Mouse (Mus musculus) telencephalon, adult 2 months (tissue): ENCODE measurements around the gene Erap1.
"Not testable (repeated sequence)": the region's sequence is repeated elsewhere in the genome, so short reads cannot be mapped to it uniquely, and the experiment has no call there.

Experiments
- DNase-seq: peaks from one replicate; pipeline ENCODE4 v3.0.0-alpha.2; 2011; ENCODE audit warnings: low read depth, low spot score

Gene Erap1

DNA sequence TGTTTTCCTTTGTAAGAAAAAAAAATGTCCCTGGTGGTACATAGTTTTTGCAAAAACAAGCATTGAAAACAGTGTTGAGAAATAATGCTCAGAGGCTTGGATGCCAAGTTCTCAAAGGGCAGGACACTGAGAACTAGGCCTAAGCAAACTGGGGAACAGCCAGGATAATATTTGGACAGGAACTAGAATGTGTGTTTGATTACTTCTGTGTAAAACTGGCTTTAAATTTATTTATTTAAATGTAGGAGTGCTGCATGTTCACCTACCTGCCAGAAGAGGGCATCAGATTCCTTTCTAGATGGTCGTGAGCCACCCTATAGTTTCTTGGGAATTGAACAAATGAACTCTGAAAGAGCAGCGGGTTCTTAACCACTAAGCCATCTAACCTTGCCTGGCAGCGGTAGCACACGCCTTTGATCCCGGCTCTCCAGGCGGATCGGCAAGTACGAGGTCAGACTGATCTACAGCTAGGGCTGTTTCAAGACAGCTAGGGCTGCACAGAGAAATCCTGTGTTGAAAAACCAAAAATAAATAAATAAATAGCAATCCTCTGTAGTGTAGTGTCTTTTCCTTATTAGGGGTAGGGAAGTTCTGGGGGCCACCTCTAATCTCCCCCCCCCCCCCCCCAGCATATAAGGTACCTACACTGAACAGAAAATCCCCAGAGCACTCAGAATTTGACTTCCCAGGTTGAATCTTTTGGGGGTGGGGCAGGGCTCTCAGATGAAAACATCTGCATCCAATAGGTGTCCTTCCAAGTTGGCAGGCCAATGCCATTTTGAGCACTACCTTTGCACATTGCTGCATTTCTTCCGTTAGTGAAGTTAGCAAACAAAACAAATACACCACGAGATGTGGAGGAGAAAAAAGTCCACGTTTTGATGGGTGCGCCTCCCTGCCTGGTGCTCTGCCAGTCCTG is at the start of gene Erap1:
TSS of gene Erap1 (plus strand) at position 776 of the 919 bp plus-strand sequence.
- peak; percentile 65 for DNase-seq

GRCm38 (mm10) chr13:74591401-74591821 is 48.0 kb upstream of the Erap1 start:
- not testable (repeated sequence) for DNase-seq

DNA sequence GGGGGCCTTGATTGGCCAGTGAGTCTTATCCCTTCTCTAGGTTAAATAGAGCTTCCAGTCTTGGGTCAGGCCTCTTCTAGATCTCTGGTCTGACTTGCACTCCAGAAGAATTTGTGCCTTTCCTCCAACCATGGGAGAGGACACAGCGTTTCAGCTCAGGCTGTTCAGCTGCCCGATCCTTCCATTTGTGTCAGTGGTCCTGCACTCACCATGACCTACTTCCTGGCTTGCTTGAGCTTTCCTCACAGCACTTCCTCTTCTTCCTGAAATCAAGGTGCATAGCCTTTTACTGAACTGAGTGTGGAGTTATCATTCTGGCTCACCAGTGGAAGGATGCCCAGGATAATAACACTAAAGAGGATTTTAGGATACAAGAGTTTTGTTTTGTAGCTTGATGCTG is 47.5 kb upstream of the Erap1 start:
- DNase-seq = not testable (repeated sequence)

DNA sequence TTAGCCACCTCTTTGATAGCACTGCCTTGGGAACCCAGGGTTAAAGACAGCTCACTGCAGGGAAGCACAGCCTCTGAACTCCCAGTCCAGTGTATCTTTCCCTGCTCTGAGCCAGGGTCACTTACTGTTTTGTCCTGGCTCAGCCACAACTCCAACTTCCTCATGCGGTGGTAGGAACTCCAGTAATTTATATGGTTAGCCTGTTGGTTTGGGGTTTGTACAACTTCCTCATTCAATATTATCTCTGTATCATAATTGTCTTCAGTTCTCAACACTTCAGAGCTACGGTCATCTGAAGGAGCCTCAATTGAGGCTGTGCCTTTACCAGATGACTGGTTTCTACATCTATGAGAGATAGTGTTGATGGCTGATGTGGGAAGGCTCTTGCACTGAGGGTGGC is 42.3 kb upstream of the Erap1 start:
- DNase-seq = not testable (repeated sequence)

DNA sequence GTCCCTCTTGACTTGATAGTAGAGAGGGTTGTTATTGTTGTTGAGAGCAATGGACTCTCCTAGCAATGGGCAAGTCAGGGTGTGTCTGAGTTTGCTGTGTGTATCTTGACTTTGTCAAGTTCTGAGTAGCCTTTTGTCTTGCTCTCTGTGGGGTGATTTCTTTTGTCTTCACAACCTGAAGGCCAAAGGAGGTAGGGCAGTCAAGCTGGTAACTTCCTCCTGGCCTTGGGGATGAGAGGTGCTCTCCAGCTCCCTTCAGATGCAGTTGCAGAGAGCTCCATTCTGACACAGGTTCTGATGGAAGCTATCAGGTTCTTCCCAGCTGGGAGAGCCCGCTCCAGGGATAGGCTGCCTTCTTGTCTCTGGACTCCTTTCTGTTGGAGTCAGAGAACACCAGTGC is 37.6 kb upstream of the Erap1 start:
- not testable (repeated sequence) for DNase-seq

- DNase-seq = peak; percentile 84
Measured at GRCm38 (mm10) chr13:74617163-74618019, 22.0 kb upstream of the Erap1 start.

DNA sequence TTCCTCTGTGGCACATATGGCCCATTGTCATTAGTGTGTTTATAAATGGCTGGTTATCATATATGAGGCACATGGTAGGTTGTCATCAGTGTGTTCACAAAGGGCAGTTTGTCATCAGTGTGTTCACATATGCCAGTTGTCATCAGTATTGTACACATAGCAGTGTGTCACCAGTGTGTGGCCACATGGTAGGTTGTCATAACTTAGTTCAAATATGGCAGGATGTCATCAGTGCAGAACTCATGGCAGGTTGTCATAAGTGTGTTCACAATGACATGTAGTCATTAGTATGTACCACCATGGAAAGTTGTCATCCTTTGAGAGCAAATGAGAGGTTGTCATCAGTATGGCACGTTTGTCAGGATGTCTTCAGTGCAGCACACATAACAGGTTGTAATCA is 7.0 kb upstream of the Erap1 start:
- no peak for DNase-seq

GRCm38 (mm10) chr13:74632857-74633256 is 6.5 kb upstream of the Erap1 start:
- no peak for DNase-seq

GRCm38 (mm10) chr13:74639712-74640522 is 549 bp downstream of the Erap1 start:
- peak; percentile 35 for DNase-seq

DNA sequence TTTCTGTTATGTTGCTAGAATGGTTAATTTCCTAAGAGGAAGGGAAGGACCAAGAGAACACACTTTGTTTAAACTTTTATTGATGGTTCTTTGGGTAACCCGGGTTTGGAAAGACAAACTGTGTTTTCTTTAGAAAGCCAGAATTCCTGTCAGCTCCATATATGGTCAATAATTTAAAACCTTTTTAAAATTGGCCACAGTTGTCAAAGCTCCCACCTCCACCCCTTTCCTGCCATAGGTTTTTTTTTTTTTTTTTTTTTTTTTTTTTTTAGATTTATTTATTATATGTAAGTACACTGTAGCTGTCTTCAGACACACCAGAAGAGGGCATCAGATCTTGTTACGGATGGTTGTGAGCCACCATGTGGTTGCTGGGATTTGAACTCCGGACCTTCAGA is 1.2 kb downstream of the Erap1 start:
- not testable (repeated sequence) for DNase-seq

DNA sequence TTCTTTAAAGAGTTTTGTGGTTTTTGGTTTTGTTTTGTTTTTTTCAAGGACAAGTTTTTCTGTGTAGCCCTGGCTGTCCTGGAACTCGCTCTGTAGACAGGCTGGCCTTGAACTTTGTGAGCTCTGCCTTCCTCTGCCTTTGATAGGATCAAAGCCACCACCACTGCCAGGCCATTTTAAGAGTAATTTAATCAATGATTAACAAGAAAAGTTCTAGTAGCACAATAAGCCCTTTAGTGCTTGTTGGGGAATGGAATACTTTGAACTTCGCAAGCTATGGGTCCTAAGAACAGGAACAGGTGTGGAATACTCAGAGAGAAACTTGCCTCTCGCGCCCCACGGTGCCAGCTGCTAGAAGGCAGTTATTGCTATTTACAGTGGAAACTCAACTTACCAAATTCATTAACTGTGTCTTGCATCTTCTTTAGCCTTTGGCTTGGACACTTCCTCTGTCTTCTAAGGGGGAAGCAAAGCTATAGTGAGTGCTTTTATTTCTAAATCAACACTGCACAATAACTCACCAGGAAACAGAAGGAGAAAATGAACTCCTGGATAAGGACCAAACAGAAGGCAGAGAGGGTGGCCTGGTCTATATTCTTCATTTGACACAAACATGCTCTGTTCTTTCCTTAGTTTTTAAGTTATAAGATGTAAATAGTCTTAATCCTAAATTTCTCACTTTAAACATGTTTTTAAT is 56.3 kb downstream of the Erap1 start:
- no peak for DNase-seq

GRCm38 (mm10) chr13:74696225-74696624 is 56.9 kb downstream of the Erap1 start:
- DNase-seq = no peak

DNA sequence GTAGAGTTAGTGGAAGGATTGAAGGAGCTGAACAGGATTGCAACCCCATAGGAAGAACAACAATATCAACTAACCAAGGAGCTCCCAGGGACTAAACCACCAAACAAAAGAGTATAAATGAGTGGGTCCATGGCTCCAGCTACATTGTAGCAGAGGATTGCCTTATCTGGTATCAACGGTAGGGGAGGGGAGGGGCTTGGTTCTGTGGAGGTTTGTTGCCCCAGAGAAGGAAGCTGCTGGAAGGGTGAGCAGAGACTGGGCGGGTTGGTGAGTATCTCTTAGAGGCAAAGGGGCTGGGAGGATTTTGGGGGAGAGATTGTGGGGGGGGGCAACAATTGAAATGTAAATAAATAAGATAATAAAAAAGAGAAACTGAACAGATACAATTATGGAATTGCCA is 79.6 kb downstream of the Erap1 start:
- no peak for DNase-seq

GRCm38 (mm10) chr13:74733726-74734125 is 94.4 kb downstream of the Erap1 start:
- no peak for DNase-seq

DNA sequence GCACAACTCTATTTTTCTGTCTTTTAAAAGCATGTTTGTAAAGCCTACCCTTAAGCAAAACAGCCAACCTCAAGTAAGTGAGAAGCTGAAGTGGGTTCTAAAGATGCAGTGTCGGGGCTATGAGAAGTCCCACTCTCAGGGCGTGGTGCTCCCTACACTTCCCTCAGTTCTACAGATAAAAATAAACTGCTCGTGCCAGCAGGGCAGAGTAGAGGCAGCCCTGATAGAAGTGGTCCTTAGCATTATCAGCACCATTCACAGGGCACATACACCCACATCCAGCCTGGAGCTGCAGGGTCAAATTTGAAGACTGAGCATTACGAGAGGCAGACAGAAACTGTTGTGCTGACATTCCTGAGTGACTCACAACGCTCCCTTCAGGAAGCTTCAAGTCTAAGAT is 96.5 kb downstream of the Erap1 start:
- DNase-seq = no peak

DNA sequence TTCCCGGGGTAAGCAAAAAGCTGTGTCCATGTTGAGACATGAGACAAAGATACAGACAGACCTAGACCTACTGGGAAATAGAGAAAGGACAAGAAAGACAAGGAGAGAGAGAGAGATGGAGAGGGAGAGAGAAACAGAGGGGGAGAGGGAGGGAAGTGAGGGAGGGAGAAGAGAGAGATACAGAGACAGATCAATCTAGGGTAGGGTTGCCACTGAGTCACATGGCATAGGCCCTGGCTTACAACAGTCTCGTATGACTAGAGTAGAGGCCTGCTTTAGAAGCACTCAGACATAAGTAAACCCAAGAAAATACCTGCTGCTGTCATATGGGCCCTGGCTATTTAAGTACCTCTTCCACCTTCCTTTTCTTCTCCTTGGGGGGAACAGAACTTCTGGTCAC is 97.0 kb downstream of the Erap1 start:
- DNase-seq = no peak
